Mouse (Mus musculus) spleen, postnatal 36 days (tissue): ENCODE results near the gene Ptpn12.
"Not testable (repeated sequence)": the region's sequence is repeated elsewhere in the genome, so short reads cannot be mapped to it uniquely, and the experiment has no call there.

Experiments
- DNase-seq, 2 experiments: peaks; one replicate each; pipeline ENCODE4 v3.0.0; 2022; ENCODE audit warnings: low spot score in 2 of 2, mixed read lengths in 1 of 2

Ptpn12 gene

DNA sequence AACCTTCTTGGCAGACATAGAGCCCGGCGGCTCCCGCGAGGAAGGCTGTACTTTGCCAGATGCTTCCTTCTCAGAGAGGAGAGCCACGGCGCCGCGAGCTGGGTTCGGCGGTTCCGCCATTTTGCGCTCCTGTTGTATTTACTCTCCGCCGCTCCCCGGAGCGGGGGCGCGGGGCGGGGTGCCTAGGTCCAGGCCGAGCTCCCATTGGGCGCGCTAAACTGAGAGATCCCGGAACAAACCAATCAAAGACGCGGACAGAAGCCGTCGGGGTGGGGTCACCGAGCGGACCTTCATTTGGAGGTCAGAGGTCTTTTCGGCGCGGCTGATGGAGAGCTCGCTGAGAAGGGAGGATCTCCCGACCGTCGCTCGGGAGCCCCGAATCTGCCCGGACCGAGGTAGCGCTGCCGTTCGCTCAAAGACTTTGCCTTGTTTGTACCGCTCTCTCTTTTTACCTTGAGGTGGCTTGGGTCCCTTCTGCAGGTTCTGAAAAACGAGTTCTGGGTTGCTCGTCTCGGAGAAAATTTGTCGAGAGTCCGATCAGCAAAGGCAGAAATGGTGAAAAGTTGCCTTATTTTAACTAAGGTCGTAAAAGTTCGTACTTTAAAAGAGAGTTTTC lies 103.9 kb downstream of the Ptpn12 start:
- DNase-seq = peak; percentile 97 to 98

GRCm38 (mm10) chr5:20950855-20951650 lies 104.7 kb downstream of the Ptpn12 start:
- DNase-seq = peak; percentile 56

- DNase-seq = no peak
Observed at GRCm38 (mm10) chr5:20950516-20950854, 105.2 kb downstream of the Ptpn12 start.

GRCm38 (mm10) chr5:20950093-20950492 lies 105.6 kb downstream of the Ptpn12 start:
- DNase-seq = no peak

GRCm38 (mm10) chr5:20946906-20947305 lies 108.8 kb downstream of the Ptpn12 start:
- peak in 1 of 2 experiments; percentile 21 for DNase-seq

GRCm38 (mm10) chr5:20944961-20945748 lies 110.6 kb downstream of the Ptpn12 start:
- peak; percentile 59 to 62 for DNase-seq

DNA sequence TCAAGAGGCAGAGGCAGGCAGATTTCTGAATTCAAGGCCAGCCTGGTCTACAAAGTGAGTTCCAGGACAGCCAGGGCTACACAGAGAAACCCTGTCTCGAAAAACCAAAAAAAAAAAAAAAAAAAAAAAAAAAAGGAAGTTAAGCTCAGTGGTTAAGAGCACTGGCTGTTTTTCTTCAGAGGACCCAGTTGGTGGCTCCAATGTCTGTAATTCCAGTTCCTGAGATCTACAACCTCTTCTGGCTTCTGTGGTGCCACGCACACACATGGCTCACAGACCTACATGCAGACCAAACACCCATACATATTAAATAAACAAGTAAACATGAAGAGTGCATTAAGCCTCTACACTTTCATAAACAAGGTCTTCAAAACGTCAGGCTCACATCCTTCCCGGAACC lies 111.9 kb downstream of the Ptpn12 start:
- DNase-seq = not testable (repeated sequence)

DNA sequence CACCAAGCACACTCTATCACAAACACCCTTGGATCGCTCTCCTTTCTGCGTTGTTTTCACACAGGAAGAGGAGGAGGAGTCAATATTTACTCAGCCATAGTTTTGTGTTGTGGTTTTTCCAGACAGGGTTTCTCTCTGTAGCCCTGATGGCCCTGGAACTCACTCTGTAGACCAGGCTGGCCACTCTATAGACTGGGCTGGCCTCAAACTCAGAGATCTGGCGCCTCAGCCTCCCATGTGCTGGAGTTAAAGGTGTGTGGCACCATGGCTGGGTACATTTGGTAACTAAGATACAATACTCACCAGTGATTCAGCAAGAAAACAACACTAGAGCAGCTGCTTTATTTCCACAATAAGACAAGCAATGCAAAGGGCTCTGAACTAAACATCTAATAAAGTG lies 113.2 kb downstream of the Ptpn12 start:
- DNase-seq = no peak

GRCm38 (mm10) chr5:20941205-20941604 lies 114.5 kb downstream of the Ptpn12 start:
- DNase-seq = peak; percentile 54 to 62

- DNase-seq = no peak
Observed at GRCm38 (mm10) chr5:20940696-20941095, 115.0 kb downstream of the Ptpn12 start.

DNA sequence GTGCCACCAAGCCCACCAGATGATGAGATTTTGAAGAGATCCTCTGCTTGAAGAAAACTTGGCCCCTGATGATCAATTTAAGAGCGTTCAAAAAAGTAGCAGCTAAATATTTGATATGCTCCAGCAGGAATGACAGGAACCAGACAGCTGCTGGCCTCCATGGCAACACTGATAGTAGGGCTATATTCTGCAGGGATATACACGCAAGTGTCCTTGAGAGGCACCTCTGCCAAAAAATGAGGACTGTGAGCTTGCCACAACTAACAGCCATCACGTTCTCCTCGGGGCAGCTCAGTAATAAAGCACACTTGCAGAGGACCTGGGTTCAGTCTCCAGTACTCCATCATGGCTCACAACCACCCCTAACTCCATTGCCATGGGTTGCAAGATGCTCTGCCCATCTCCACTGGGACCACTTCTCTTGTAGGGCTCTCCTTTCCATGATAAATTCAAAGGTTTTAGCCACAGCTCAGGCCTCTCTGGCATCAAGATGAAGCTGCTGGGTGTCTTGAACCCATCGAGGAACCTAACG lies 115.6 kb downstream of the Ptpn12 start:
- DNase-seq = no peak

DNA sequence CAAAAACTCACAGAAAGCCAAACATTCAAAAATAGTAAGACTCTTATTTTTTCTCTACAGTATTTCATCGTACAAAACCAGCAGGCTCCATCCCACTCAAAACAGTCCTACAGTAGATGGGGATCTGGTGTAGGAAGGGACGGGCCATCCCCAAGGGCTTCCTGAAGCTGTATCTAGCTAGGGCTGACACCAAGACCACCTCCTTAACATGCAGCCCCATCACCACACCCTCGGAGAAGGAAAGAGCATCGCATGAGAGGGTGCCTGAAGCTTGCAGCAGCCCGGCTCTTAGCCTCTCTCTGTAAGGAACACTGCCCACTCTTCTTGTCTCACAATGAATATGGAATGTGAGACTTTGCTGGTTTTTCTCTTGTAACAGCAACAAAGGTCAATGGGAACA lies 117.2 kb downstream of the Ptpn12 start:
- no peak for DNase-seq
